Mouse (Mus musculus) kidney, postnatal 25 days (tissue): ENCODE results near the gene Cryl1.

Experiments
- DNase-seq, 2 experiments: peaks; one replicate each; pipeline ENCODE4 v3.0.0; 2021; ENCODE audit warnings: mixed read lengths in 2 of 2

Cryl1 gene

DNA sequence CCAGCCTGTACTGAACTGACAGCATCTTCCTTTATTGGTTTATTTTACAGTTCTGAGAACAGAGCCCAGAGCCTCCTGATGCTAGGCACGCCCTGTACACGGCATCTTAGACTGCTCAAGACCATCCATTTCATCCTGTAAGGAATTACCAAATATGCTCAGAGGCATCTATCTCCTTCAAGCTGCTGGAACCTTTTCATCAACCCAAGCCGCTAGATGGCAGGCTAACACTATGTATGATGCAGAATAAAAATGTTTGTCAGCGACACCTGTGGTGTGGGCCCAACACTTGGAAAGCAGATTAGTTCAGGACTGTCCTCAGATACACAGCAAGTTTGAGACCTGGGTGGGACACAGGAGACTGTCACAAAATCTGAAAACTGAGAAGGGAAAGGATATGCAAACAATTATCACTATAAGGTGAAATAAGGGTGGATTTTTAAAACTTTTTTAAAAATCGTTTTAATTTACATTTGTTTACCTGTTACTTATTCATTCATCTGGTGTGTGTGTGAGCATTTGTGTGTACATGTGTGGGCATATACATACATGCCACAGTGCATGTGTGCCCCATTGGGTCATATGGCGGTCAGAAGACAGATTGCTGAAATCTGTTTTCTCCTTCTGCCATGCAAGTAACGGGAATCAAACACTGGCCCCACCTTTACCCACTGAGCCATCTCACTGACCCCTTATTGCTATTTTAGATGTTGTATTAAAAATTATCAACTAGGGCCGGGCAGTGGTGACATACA lies 25.8 kb downstream of the Cryl1 start:
- peak; percentile 67 to 89 for DNase-seq

DNA sequence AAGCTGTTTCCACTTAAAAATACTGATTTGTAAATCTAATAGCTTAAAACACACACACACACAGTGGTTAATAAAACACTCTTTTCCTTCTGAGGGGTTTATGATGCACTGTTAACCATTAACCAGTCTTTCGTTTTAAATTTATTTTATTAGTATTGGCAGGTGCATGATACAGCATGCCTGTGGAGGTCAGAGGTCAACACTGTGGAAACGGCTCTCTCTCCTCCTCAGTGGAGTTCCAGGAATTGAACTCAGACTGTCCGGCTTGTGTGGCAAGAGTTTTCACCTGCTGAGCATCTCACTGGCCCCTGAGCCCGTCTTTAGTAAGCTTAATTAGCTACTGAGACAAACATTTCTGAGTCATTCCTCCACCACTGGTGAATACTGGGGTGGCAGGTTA lies 31.0 kb downstream of the Cryl1 start:
- DNase-seq, result peak; percentile 71 to 78

DNA sequence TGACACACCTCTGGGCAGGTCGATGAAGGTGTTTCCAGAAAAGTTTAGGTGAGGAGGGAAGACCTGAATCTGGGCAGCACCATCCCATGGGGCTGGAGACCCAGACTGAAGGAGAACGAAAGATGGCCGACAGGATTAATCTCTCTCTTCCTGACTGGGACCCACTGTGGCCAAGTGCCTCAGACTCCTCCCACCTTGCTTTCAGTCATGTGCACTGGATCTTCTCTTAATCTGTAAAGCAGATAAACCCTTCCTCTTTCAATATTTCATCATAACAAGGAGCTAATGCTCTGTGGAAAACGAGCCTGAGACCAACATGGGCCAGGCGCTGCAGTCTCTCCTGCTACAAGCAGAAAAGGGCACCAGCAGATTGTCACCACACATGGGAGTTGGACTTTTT lies 31.6 kb downstream of the Cryl1 start:
- no peak for DNase-seq

DNA sequence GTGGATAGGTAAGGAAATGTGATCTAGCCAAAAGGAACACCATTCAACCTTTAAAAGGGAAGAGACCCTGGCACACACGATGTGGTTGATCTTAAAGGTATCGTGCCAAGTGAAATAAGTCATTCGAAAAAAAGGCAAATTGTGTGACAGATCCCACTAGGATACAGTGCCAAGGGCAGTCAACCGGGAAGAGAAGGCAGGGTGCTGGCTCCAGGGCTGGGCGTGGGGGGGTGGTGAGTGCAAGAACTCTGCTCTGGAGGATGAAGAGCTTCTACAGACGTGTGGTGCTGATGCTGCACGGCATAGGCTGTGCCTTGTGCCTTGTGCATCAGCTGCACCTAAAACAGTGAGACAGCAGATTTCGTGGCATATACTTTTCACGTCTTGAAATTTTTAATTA lies 33.0 kb downstream of the Cryl1 start:
- peak; percentile 73 to 86 for DNase-seq

DNA sequence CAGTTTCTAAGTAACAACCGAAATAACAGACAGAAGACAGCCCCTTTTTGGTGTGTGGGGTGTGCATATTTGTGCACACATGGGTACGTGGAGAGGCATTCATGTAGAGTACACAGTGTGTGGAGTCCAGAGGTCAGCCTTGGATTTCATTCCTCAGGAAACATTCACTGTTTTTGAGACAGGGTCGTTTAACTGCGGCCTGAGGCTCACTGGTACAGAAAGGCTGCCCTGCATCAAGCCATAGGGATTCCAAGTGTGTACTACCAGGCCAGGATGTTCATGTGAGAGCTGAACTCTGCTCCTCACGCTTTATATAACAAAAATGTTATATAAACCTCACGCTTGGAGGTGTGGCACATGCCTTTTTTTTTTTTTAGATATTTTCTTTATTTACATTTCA lies 34.5 kb downstream of the Cryl1 start:
- peak in 1 of 2 experiments; percentile 67 for DNase-seq

DNA sequence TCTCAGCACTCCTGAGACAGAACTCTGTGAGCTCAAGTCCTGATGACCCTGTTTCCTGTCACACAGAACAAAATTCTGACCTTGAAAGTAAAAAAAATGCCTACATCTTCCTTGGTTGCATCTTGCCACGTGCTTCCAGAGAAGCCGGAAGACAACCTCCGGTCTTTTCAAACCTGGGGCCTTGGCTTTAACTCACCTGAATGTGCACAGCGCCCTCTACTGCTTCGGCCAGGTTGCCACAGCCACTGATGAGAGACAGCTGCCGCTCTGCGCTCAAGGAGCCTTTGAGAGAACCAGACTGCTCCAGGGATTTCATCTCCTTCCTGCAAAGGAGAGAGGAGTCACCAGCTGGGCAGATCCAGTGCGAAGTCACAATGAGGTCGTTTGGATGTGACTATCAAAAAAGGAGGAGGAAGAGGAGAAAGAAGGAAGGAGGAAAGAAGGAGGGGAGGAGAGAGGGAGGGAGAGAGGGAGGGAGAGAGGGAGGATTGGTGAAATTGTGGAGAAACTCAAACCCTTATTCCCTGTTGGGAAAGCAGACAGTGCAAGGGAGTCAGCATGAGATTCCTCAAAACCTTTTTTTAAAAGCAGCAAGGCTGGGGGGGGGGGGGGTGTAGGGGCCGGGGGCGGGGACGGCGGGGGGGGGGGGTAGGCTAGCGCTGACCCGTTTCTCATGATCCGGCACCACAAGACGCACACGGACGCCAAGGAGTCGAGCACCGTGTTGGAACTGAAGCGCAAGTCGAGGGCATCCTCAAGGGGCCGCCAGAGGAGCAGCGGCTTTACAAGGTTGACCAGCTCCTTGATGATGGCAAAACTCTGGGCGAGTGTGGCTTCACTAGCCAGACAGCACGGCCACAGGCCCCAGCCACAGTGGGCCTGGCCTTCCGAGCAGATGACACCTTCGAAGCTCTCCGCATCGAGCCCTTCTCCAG lies 35.3 kb downstream of the Cryl1 start:
- peak; percentile 82 to 84 for DNase-seq

DNA sequence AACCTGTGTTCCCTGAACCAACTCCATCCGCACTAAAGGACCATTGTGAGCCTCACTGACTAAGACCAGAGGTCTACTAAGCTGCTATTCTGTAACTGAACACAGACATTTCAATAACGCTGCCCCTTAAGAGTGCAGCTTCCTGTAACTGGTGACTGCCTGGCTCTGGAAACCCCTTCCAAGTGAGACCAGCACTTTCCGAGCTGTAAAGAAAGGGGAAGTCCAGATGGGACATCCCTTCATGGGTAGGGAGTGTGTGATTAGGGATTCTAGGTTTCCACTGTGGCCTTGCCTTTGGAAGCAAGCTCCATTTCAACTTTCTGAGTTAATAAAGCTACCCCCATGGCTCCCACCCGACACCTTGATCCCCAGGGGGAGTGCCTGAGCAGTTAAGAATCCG lies 41.3 kb downstream of the Cryl1 start:
- DNase-seq, result no peak

DNA sequence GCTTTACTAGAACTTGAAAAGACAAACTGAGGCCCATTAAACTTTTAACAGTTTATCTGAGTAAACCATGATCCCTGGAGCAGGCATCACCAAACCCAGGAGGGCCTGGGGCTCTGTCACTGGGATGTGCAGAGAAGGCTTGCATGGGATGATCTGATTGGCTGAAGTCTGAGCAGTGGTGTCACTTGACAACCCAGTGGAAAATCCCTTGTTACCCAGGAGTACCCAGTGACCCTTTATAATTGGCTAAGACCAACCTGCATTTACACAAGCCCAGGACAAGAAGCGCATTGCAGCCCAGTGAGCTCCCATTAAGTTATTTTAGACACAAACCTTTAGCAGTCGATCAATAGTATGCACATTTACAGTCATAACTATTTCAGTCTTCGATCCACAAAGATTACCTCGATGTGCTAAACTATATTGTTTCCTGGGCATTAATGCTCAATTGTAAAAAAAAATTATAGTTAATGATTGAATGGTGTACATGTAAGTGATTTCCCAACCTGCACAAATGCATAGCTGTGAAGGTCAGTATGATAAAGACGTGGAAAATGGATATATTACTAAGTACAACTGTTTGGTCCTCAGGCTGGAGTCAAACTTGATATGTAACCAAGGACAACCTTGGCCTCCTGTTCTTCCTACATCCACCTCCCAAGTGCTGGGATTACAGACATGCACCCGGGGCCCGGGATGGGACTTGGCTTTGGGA lies 46.7 kb downstream of the Cryl1 start:
- DNase-seq, result no peak

DNA sequence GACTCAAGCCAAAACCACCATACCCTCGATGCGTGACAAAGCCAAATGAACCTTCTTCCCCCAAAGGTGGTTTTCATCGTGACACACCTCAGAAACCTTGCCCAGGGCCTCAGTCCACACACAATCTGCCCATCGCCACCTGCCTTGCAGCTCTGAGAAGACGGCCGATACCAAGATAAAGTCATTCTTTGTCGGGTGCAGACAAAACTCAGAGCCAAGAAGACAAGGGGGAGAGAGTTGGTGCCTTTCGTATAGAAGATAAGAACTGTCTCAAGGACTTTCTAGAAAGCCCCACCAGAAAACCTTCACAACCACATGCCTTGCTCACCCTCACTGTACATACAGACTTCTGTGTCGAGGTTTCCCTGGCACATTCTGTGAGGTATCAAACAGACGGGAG lies 48.4 kb downstream of the Cryl1 start:
- DNase-seq, result no peak

DNA sequence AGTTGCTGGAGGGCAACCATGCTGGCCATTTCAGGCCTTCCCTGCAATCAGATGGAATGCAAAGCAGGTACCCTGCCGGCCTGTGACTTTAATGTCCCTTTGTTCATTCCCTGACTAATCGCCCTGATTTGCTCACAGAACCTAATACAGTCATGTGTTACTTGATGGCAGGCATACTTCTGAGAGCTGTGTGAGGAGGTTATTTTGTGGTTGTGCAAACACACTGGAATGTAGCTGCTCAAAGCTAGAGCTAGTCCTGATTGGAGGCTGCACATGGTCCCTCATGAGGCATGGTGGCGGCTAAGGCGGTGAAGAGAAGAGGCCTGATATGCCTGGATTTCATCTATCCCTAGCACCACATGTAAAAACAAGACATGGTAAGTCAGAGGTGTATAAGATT lies 50.2 kb downstream of the Cryl1 start:
- no peak for DNase-seq

DNA sequence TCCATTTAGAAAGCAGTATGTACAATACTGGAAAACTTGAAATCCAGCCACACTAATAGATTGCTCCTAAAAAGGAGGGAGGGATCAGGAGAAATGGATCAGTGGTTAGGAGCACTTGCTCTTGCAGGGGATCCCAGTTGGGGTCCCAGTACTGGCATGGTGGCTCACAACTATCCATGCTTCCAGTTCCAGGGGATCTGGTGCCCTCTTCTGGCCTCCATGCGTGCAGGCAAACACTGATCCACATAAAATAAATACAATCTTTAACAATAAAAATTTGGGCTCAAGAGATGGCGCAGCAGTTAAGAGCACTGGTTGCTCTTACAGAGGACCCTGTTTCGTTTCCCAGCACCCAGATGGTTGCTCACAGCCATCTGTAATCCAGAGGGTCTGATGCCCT lies 52.2 kb downstream of the Cryl1 start:
- no peak for DNase-seq

DNA sequence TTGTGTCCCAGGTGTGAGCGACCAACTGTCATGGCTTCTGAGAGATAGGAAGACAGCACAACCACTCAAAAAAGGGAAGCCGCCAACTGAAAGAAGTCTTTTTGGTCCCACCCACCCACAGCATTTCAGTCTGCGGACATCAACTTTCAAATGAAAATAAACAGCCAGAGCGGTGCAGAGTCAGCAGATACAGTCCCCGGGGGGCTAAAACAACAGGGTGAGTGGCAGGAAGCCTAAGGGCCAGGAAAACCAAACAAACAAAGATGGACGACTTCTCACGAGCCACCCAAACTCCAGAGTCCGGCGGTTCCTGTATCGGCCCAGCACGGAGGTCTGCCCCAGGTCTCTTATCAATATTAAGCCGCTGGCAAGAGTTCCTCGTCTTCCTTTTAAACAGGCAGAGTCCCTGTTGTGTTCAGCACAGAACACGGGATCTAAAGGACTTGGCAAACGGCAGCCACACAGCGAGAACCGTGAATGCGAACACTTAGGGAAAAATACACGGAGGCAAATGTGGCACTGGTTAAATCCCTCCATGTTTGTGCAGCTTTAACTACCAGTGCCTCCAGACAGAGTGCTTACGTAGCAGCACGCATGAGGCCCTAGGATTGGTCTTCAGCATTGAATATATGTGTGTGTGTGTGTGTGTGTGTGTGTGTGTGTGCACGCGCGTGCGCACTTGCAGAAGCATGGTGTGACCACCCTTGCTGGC lies 53.4 kb downstream of the Cryl1 start:
- peak; percentile 36 to 62 for DNase-seq

DNA sequence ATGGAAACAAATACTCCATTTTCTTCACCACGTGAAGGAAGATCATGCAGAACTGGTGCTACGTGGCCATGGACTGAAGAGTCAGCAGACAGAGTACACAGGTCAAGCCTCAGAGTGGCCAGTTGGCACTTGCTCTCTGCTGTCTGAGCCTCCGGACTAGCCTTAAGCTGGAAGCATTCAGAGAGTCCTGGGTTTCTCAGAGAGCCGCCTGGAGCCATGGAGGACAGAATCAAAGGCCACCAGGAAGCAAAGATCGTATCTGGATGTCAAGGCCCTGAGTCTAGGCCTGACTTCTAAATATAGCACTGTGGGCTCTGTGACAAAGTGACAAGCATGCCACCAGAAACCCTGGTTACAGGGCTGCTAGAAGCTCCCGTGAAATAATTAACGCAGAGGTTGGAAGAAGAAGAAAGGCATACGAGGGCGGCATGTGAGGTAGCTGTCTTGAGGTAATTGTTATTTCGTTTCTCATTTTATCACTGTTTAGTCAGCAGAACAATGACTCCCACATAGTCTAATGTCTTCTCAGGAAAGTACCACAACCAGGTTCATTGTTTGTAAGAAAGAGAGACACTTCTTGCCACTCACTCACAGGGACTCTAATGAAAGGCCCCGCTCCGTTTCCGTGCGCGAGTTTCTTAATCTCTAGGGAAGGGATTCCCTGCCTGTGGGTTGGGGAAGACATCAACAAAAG lies 55.1 kb downstream of the Cryl1 start:
- peak; percentile 64 to 85 for DNase-seq

DNA sequence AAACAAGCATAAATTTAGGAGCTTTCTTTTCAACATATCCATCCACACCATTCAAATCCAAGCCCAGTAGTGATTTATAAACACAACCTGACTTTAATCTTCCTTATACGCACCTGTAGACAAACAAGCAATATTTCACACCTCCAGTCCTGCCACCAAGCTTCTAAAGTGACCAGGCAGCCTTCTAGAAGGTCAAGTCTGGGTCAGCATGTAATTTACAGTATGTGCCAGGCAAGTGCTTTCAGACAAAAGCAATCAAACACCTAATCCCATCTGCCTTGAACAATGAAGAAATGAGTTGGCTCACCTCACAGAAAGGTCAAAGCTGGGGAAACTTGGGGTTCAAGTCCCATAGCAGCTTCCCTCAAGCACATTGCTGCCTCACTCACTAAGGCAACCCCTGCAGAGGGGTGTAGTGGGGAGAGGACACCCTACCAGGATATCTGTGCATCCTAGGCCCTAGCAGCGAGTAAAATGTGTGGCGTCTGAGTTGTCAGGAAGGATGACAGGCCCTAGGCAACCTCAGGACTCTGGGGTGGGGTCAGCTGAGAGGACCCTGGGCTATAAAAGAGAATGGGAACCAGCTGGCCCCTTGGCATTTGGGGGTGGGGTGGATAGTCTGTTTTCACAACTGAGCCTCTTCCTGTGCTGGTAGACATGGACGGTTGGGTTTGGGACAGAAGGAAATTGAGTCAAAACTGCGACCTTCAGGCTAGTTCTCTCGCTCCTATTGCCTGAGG lies 55.8 kb downstream of the Cryl1 start:
- DNase-seq, result no peak

DNA sequence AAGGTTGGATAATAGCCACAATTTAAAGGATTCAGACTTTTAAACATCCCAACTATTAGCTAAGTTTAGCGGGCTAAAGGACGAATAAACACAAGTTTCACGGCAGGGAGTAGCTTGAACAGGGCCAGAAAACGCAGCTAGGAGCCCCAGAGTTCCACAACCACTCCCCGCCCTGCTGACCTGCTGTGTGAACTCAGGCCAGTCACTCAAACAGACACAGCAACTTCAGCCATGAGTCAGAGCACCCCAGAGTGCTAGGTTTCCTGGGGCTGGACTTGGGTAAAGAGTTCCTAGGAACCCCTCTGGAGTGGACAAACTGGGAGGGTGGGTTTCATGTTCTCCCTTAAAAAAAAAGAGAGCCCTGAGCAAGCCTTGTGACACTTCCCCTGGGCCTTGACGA lies 59.7 kb downstream of the Cryl1 start:
- no peak for DNase-seq

DNA sequence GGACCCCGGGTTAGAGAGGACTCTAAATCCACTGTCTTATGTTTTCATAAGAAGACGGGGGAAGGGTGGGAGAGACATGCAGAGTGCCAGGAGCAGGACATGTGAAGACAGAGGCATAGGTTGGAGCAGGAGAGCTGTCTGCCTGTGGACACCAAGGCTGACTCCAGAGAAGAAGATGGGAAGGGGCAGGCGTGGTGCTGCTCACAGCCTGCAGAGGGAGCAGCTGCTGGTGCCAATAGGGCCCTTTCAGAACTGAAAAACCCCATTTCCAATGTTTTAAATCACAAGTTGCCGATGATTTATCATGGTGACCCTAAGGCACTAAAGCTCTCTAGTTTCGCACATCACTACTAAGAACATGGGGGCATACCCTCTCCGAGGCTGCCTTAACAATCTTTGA lies 63.5 kb downstream of the Cryl1 start:
- no peak for DNase-seq

DNA sequence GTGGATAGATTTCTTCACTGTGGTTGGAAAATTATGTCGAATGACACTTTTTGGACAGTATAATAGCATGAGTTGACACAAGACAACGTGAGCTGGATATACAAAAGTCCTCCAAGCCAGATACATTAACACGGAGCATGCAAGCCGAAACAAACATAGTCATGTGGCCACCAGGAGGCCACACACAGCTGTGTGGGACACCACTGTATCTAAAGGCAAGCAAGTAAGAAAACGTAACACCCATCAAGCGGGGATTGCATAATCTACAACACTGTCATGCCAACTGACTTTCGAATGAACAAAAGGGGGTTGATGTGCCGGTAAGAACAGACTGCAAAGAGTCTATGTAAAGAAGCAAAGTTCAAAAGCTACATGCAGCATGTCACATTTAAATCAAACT lies 65.8 kb downstream of the Cryl1 start:
- no peak for DNase-seq

DNA sequence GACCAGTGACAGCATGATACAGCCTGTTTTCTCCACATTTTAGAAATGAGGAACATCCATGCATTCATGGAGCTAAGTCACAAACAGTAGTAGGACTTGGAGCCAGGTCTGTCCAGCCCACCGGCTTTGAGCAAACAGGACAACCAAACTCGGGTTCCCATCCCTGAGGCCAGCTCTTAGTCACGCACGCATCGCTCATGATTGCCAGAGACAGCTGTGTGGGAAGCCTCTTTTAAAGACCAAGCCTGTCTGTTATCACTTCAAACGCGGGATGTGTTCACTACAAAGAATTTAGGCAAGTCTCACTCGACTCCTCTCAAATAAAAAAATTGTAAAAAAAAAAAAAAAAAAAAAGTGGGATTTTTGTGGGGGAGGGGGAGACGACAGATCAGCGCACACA lies 67.2 kb downstream of the Cryl1 start:
- no peak for DNase-seq

DNA sequence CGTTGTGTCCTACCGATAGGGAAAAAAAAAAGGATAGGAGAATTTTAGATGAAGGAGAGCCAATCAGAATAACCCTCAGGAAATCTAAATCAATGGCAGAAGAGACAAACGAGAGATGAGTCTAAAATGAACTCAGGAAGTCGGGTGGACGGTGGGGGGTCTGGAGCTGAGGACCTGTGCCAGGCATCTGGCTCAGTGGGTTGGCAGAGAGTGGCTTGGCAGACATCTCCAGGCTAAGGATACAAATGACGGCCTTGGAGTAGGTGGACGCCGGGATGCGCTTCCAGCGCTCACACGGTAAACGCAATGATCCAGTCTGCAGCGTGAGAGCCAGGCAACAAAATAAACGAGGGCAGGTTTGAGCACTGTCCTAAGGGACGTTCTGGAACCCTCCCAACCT lies 68.7 kb downstream of the Cryl1 start:
- no peak for DNase-seq

DNA sequence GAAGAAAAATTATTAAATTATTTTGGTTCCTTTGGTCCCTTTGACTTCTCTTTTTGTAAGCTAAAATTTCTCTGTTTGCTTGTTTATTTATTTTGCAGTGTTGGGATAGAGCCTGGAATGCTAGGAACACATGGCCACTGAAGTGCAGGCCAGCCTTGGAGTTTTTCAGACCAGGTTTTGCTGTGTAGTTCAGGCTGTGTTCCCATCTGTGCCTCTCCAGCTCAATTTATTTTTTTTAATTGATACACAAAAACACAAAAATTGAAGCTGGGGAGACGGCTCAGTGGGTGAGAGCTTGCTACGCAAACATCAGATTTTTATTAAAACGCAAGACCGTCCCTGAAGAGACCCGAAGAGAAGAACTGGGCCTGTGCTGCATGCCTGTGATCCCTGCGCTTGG lies 71.6 kb downstream of the Cryl1 start:
- no peak for DNase-seq

DNA sequence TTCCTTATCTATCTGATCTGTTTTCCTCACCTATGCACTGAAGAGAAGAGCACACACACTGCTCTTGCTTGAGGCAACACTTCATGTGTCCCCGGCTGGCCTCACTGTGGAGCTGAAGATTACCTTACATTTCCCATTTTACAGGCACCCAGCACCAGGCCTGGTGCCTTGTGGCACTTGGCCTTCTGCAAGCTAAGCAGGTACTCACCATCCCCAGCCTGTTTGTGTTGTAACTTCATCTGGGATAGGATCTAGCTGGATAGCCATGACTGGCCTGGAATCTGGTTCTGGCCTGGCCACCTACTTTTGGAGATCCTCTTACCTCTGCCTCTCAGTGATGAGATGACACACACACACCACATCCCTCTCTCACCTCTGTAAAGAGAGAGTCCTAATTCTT lies 79.5 kb downstream of the Cryl1 start:
- no peak for DNase-seq
